Mouse (Mus musculus) cortical plate, adult 2 months (tissue): ENCODE measurements around the gene Nobox. TPM values are rescaled to one million over a fixed set of nuclear protein-coding genes. Genes with fewer than 3 reads are reported as not detected.

Source experiments
- H3K27ac ChIP-seq: fragments of 200-500 bp; 2 replicates; pipeline ENCODE4 v1.5.1; 2012; ENCODE audit warnings: low read length, control low read depth, inconsistent platforms; ENCODE audit not compliant: insufficient read depth
- H3K4me1 ChIP-seq: fragments of 200-500 bp; 2 replicates; pipeline ENCODE4 v1.6.1; 2011; ENCODE audit warnings: low read length; ENCODE audit not compliant: control insufficient read depth, insufficient read depth
- H3K4me3 ChIP-seq: fragments of 200-500 bp; 2 replicates; pipeline ENCODE4 v1.5.1; 2011; ENCODE audit warnings: mild to moderate bottlenecking, low read length, control low read depth; ENCODE audit not compliant: insufficient read depth
- CTCF ChIP-seq: fragments of 200-500 bp; IDR thresholded peaks from 2 replicates; pipeline ENCODE4 v1.5.1; 2011; ENCODE audit warnings: mild to moderate bottlenecking, control low read depth, low read length; ENCODE audit not compliant: insufficient read depth; ENCODE audit errors: extremely low read depth
- POLR2A ChIP-seq: fragments of 200-500 bp; IDR thresholded peaks from 2 replicates; pipeline ENCODE4 v1.6.1; 2011; ENCODE audit warnings: mild to moderate bottlenecking, low read length, control low read depth; ENCODE audit not compliant: insufficient read depth; ENCODE audit errors: extremely low read depth
- polyA plus RNA-seq: library from polyadenylated mRNA; depleted of rRNA; stranded (reverse); fragments of >200 nt; gene quantifications from 2 replicates; pipeline ENCODE4 v1.2.3, GENCODE M21; 2012; rRNA removed

Nobox gene
- polyA plus RNA-seq: 0.13 TPM in 1 of 2 replicates, not detected in the other

DNA sequence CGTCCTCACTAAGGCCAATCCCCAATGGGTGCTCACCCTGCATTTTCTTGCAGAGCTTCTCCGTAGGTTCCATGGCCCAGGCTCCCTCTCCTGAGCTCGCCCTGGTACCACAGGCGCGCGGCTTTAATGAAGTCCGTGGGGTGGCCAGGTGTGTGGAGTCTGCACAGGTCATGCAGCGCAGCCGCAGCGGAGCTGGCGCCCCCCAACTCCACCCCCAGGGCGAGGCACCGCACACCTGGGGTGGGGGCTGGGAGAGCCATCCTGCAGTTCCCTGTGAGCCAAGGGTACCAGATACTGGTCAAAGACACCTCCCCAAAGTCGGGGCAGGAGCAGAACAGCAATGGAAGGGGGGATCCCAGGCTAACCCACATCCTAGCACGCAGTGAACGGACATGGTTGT lies at the start of gene Nobox:
Nobox (minus strand) TSS at position 101 of the 400 bp plus-strand sequence.
- Histone ChIP-seq H3K4me3 (no peak within 1 kb of the TSS), H3K27ac (no peak within 1 kb of the TSS), H3K4me1 (no peaks in the 10 kb centered on the region)
- TF ChIP-seq POLR2A (no peak), CTCF (no peak)

DNA sequence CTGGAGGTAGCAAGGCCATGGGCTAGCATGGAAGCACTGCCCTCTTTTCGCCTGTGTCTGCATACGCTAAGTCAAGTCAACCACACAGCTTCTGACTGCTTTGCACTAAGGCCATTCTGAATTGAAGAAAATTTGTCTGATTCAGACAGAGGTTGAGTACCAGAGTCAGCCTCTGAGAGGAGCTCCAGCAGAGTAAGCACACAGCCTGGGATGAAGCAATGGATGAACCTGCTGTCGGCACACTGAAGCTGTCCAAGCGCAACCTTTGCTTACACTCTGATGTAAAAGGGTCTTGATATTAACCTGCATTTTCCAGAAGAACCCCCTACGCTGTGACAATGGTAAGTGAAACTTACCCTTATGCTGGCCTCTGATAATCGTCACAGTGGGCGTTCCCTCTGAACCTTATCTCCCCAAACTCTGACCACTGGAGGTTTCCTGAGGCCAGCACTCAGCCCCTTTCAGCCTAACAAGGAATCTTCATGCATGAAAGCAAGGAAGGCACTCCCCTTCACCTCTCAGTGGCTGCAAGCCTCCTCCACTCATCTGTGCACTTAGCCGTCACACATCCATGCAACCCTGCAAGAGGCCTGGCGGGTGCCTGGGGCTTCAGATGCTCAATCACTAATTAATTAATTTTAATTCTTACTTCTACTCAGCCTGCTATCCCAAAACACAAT lies 45.3 kb upstream of the Nobox start:
- Histone ChIP-seq H3K27ac (no peak overlapping the region), H3K4me1 (no peaks in the 10 kb centered on the region), H3K4me3 (no peak overlapping the region)
- no peak for TF ChIP-seq CTCF
- TF ChIP-seq POLR2A: no peak

DNA sequence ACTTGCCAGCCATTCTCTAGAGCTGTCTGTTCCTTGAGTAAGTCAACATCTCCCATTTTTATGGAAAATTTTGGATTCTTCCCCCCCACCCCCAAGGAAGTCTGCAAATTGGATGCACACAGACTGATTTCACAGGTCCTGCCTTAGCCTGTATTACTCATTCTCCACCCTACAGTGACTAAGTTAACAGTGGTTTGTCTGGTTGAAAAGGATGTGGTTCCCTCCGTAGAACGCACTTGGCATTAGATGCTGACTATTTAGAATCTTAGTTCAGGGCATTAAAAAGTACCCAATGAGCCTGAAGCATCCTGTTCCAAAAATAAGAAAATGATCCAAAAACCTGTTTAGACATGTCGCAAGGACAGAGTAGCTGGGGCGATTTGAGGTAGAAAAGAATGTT lies 44.1 kb upstream of the Nobox start:
- no peak overlapping the region for H3K27ac ChIP-seq
- no peaks in the 10 kb centered on the region for H3K4me1 ChIP-seq
- TF ChIP-seq POLR2A (no peak), CTCF (no peak)
- no peak overlapping the region for H3K4me3 ChIP-seq

DNA sequence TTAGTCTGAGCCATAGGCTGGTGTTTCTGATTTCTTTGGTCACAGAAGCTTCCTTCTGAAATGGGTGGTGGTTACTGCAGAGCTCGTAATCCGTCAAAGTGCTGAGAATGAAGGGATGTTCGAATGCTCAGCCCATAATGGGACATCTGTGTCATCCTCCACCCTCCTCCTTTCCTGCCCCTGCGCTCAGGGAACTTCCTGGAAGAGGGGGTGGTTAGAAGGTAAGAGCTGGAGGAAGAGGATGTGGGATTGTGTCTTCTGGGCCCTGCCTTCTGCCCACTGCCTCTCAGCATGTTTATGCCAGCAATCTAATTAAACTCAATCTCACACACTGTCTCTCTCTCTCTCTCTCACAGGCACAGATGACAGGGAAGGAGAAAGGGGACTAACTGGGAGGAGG lies 39.7 kb upstream of the Nobox start:
- Histone ChIP-seq H3K4me1 (no peaks in the 10 kb centered on the region), H3K4me3 (no peak overlapping the region), H3K27ac (no peak overlapping the region)
- TF ChIP-seq POLR2A (no peak), CTCF (no peak)

DNA sequence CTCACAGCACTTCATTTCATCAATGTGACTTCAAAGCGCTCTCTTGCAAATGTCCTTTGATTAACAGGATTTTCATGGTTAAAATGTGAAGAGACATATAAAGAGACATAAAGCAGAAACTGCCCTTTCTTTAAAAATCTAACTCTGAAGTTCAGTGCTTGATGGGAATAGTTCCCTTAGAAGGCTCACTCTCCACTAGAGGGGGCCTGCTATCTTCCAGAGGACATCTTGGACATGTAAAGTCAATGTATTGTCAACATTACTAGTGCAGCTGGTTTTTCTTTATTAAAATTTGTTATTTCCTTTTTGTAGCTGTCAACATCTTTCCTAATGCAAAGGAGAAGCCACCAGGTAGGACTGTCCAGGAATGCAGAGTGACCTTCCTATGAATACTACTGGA lies 38.3 kb upstream of the Nobox start:
- TF ChIP-seq CTCF (no peak), POLR2A (no peak)
- Histone ChIP-seq H3K27ac (no peak overlapping the region), H3K4me3 (no peak overlapping the region), H3K4me1 (no peaks in the 10 kb centered on the region)

DNA sequence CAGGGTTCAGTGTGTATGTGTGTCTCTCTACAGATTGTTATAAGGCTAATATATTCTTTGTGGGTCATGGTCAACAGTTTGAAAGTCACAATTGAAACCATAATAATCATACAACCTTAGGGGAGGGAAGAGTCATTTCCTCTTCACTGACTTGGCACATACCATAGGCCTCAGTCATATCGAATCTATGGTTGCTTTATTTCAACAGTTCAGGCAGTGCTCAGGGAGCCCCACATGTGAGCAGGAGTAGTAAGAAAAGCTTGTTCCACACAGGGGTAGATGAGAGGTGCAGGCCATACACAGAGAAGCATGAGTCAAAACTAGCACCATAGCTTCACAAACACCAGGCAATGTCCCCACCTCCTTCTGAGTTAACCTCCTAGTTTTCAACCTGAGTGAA lies 33.7 kb upstream of the Nobox start:
- Histone ChIP-seq H3K27ac (no peak overlapping the region), H3K4me1 (no peaks in the 10 kb centered on the region), H3K4me3 (no peak overlapping the region)
- TF ChIP-seq CTCF (no peak), POLR2A (no peak)

DNA sequence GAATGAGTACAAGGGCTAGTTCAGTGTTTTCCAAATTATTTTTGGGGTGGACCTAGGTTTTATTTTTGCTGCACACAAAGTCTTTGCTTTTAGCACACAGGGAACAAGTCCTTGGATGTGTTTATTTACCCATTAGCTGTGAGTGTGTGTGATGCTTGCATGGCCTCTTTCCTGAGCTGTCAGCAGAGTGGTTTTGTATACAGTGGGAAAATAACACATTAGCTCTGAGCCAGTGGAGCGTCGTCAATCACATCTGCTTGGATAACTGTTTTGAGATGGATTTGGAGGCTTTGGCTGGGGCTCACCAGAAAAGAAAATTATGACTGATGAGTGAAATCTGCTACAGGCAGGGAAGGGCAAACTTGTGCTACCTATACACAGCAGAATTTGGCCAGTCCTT lies 33.0 kb upstream of the Nobox start:
- no peaks in the 10 kb centered on the region for H3K4me1 ChIP-seq
- TF ChIP-seq CTCF (no peak), POLR2A (no peak)
- H3K4me3 ChIP-seq: no peak overlapping the region
- H3K27ac ChIP-seq: no peak overlapping the region

DNA sequence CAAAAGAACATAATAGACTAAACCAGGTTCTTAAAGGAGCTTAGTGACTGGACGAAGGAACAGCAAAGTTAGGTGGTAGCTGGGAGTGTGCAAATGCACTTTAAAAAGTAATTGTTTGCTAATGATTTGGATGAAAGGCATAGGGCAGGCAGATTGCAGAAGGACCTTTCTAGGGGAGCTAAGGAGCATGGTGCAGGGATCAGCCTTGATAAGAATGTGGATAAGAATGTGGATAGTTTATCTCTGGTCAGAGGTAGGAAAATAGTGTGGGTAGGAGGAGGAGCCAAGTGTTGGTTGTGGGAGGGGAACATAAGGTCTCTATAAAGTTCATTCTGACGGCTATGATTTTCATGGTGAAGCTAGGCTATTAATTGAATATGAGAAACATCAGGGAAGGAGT lies 29.4 kb upstream of the Nobox start:
- TF ChIP-seq CTCF (no peak), POLR2A (no peak)
- Histone ChIP-seq H3K4me1 (no peaks in the 10 kb centered on the region), H3K4me3 (no peak overlapping the region), H3K27ac (no peak overlapping the region)

DNA sequence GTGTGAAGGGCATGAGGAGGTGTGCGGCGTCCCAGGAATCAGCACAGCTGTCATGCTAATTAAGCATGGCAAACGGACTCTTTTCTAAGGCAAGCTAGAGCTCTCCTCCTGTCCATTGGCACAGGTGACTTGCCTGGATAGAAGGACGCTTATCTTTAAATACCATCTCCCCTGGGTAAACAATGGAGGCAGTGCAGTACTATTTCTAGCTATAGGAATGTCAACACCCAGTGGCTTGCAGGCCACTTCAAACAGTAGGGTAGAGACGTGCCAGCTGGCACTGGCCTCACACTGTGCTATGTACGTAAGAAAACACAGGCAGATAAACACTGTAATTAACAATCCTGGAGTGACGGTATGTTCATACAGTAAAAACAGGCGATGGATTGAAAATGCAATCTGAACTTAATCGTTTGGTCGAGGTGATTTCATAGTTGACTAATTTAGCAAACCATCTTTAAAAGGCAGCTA lies 28.2 kb upstream of the Nobox start:
- Histone ChIP-seq H3K27ac (no peak overlapping the region), H3K4me1 (no peaks in the 10 kb centered on the region), H3K4me3 (no peak overlapping the region)
- no peak for TF ChIP-seq CTCF
- no peak for TF ChIP-seq POLR2A

DNA sequence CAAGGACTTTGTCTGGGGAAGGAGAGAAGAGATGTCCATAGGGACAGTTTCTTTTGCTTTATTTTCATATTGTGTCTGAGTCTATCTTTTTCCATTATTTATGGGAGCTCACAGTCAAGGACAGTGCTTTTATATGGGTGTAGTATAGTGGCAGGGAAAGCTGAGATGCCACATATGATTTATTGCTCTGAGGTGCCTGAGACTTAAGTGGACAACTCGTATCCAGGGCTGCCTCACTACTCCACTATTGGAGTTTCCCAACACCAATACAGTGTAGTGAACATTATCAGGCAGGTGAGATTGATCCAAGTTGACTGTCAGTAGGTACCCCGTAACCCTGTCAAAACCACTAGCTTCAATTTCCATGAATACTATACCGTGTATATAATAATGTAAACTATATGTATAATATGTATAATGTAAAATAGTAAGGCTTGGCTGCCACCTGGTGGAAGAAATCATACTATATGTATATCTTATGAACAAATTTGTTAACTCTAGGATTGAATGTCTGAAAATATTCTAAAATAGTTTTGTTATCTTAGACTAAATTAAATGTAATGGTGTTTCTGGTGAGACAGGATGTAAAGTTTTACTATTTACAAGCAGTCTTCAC lies 26.4 kb upstream of the Nobox start:
- no peak overlapping the region for H3K27ac ChIP-seq
- no peak overlapping the region for H3K4me3 ChIP-seq
- H3K4me1 ChIP-seq: no peaks in the 10 kb centered on the region
- TF ChIP-seq POLR2A: no peak
- no peak for TF ChIP-seq CTCF

DNA sequence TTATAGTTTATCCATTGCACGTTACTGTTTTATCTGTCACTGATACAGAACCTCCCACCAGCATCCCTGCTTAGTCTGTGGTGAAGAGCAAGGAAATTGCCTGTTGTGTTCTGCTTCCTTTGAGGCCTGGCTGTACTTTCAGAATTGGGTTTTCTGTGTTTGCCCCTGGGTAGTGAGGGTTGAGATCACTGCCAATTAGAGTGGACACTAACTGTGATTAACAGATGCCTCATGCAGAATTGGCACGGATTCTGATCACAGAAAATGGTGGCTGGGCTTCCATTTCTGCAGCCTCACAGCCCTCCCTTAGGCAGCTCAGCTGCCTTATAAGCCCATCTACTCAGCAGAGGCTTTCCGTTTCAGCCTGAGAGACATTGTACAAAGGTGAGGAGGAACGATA lies 24.1 kb upstream of the Nobox start:
- TF ChIP-seq POLR2A (no peak), CTCF (no peak)
- Histone ChIP-seq H3K27ac (no peak overlapping the region), H3K4me3 (no peak overlapping the region), H3K4me1 (no peaks in the 10 kb centered on the region)
